Mouse (Mus musculus) heart, embryonic 10.5 days (tissue): ENCODE measurements at regions not wholly inside any gene's neighbourhood (a gene's known extent, or its start where the extent isn't known, plus 50 kb on each side); places are given as distances from the start of the nearest gene placed in this dataset.

Source experiments
- DNase-seq: peaks from one replicate; pipeline ENCODE4 v3.0.0-alpha.2; 2017; ENCODE audit warnings: low spot score
- H3K27ac ChIP-seq: fragments of 300-500 bp; sonication (generic); 2 replicates; pipeline ENCODE4 v1.5.1; 2016; ENCODE audit warnings: mild to moderate bottlenecking
- H3K27me3 ChIP-seq: fragments of 300-500 bp; sonication (generic); 2 replicates; pipeline ENCODE4 v1.6.1; 2016; ENCODE audit warnings: mild to moderate bottlenecking; ENCODE audit not compliant: poor library complexity, insufficient read depth, severe bottlenecking
- H3K36me3 ChIP-seq: fragments of 300-500 bp; sonication (generic); 2 replicates; pipeline ENCODE4 v1.6.1; 2016; ENCODE audit warnings: mild to moderate bottlenecking, moderate library complexity
- H3K4me1 ChIP-seq: fragments of 300-500 bp; sonication (generic); 2 replicates; pipeline ENCODE4 v1.6.1; 2016; ENCODE audit warnings: mild to moderate bottlenecking
- H3K4me3 ChIP-seq: fragments of 300-500 bp; sonication (generic); 2 replicates; pipeline ENCODE4 v1.5.1; 2016; ENCODE audit warnings: mild to moderate bottlenecking, moderate library complexity
- H3K9me3 ChIP-seq: fragments of 300-500 bp; sonication (generic); 2 replicates; pipeline ENCODE4 v1.6.1; 2016; ENCODE audit warnings: mild to moderate bottlenecking, moderate library complexity
- WGBS: fragments of 180-500 bp; shearing (Covaris S2); methylation state at CpG from one replicate; pipeline ENCODE4 v1.1.7; 2016; 5-methylcytosine and 5-hydroxymethylcytosine counted together

- WGBS = 70% methylated on average over 4 of the region's 4 CpGs
- Histone ChIP-seq H3K4me1 (peaks cover 3% of the 10 kb centered on the region; the same call in 1 of the 2 replicates), H3K4me3 (no peak overlapping the region), H3K27me3 (no peaks in the 10 kb centered on the region), H3K27ac (no peak overlapping the region), H3K9me3 (no peaks in the 10 kb centered on the region), H3K36me3 (no peaks in the 10 kb centered on the region)
- DNase-seq = no peak
Observed at GRCm38 (mm10) chr2:48412683-48413440, 401.0 kb upstream of the Acvr2a start.

GRCm38 (mm10) chr2:48414596-48415481 lies 399.1 kb upstream of the Acvr2a start:
- Histone ChIP-seq H3K27me3 (no peaks in the 10 kb centered on the region), H3K4me1 (peaks cover 3% of the 10 kb centered on the region; the same call in 1 of the 2 replicates), H3K27ac (0 out of 2 replicates have a peak overlapping the region, but pooled peaks have one; percentile 22), H3K36me3 (no peaks in the 10 kb centered on the region), H3K4me3 (no peak overlapping the region), H3K9me3 (no peaks in the 10 kb centered on the region)
- DNase-seq = no peak
- WGBS = 72% methylated on average over 10 of the region's 10 CpGs

GRCm38 (mm10) chr2:48416207-48416750 lies 397.6 kb upstream of the Acvr2a start:
- no peak overlapping the region for H3K4me3 ChIP-seq
- DNase-seq = no peak
- no peaks in the 10 kb centered on the region for H3K36me3 ChIP-seq
- WGBS = 88% methylated on average over 3 of the region's 3 CpGs
- H3K4me1 ChIP-seq = peaks cover 3% of the 10 kb centered on the region; the same call in 1 of the 2 replicates
- H3K27me3 ChIP-seq = no peaks in the 10 kb centered on the region
- no peaks in the 10 kb centered on the region for H3K9me3 ChIP-seq
- H3K27ac ChIP-seq = no peak overlapping the region

- WGBS = 38% methylated on average over 4 of the region's 4 CpGs
- no peaks in the 10 kb centered on the region for H3K27me3 ChIP-seq
- no peaks in the 10 kb centered on the region for H3K9me3 ChIP-seq
- no peak overlapping the region for H3K4me3 ChIP-seq
- H3K27ac ChIP-seq = peak overlapping the region; percentile 23; the same call in 1 of the 2 replicates
- peaks cover 3% of the 10 kb centered on the region; the same call in 1 of the 2 replicates for H3K4me1 ChIP-seq
- peak; percentile 76 for DNase-seq
- no peaks in the 10 kb centered on the region for H3K36me3 ChIP-seq
Observed at GRCm38 (mm10) chr2:48417000-48417596, 396.8 kb upstream of the Acvr2a start.

GRCm38 (mm10) chr2:48420791-48421190 lies 393.1 kb upstream of the Acvr2a start:
- H3K9me3 ChIP-seq = no peaks in the 10 kb centered on the region
- no peak for DNase-seq
- H3K4me1 ChIP-seq = peaks cover 15% of the 10 kb centered on the region
- no peak overlapping the region for H3K27ac ChIP-seq
- no peaks in the 10 kb centered on the region for H3K36me3 ChIP-seq
- no peaks in the 10 kb centered on the region for H3K27me3 ChIP-seq
- 86% methylated on average over 3 of the region's 3 CpGs for WGBS
- no peak overlapping the region for H3K4me3 ChIP-seq

GRCm38 (mm10) chr2:48423861-48424442 lies 390.0 kb upstream of the Acvr2a start:
- no peak overlapping the region for H3K4me3 ChIP-seq
- DNase-seq = no peak
- no peaks in the 10 kb centered on the region for H3K27me3 ChIP-seq
- WGBS = 33% methylated on average over 9 of the region's 9 CpGs
- no peaks in the 10 kb centered on the region for H3K36me3 ChIP-seq
- no peaks in the 10 kb centered on the region for H3K9me3 ChIP-seq
- 0 out of 2 replicates have a peak overlapping the region, but pooled peaks have one; percentile 36 for H3K27ac ChIP-seq
- peaks cover 12% of the 10 kb centered on the region for H3K4me1 ChIP-seq

- 25% methylated on average over 9 of the region's 9 CpGs for WGBS
- Histone ChIP-seq H3K27me3 (no peaks in the 10 kb centered on the region), H3K27ac (no peak overlapping the region), H3K4me3 (no peak overlapping the region), H3K4me1 (peaks cover 12% of the 10 kb centered on the region), H3K36me3 (no peaks in the 10 kb centered on the region), H3K9me3 (no peaks in the 10 kb centered on the region)
- DNase-seq = no peak
Observed at GRCm38 (mm10) chr2:48424562-48424961, 389.3 kb upstream of the Acvr2a start.

- Histone ChIP-seq H3K27ac (no peak overlapping the region), H3K4me1 (peaks cover 12% of the 10 kb centered on the region), H3K4me3 (no peak overlapping the region), H3K36me3 (no peaks in the 10 kb centered on the region), H3K9me3 (no peaks in the 10 kb centered on the region), H3K27me3 (no peaks in the 10 kb centered on the region)
- WGBS = 26% methylated on average over 12 of the region's 12 CpGs
- no peak for DNase-seq
Observed at GRCm38 (mm10) chr2:48425200-48426090, 388.5 kb upstream of the Acvr2a start.

- no peaks in the 10 kb centered on the region for H3K9me3 ChIP-seq
Observed at GRCm38 (mm10) chr2:48432545-48432944, 381.4 kb upstream of the Acvr2a start.

GRCm38 (mm10) chr2:48441296-48441990 lies 372.5 kb upstream of the Acvr2a start:
- no peaks in the 10 kb centered on the region for H3K9me3 ChIP-seq
- H3K36me3 ChIP-seq = no peaks in the 10 kb centered on the region
- 56% methylated on average over 11 of the region's 11 CpGs for WGBS
- H3K4me3 ChIP-seq = no peak overlapping the region
- H3K27ac ChIP-seq = peak overlapping the region; percentile 59; the same call in 1 of the 2 replicates
- H3K4me1 ChIP-seq = peaks cover 12% of the 10 kb centered on the region
- H3K27me3 ChIP-seq = no peaks in the 10 kb centered on the region
- peak; percentile 78 for DNase-seq

More at GRCm38 (mm10) chr2:48432545-48432944, 381.4 kb upstream of the Acvr2a start:
- Histone ChIP-seq H3K4me3 (no peak overlapping the region), H3K27me3 (no peaks in the 10 kb centered on the region), H3K36me3 (no peaks in the 10 kb centered on the region), H3K27ac (no peak overlapping the region), H3K4me1 (no peaks in the 10 kb centered on the region)
- WGBS = 69% methylated on average over 1 of the region's 1 CpGs
- no peak for DNase-seq

- H3K27ac ChIP-seq = peak overlapping the region; percentile 59; the same call in 1 of the 2 replicates
Observed at GRCm38 (mm10) chr2:48441991-48442544, 371.8 kb upstream of the Acvr2a start.

More at GRCm38 (mm10) chr2:48441991-48442544, 371.8 kb upstream of the Acvr2a start:
- no peaks in the 10 kb centered on the region for H3K9me3 ChIP-seq
- H3K27me3 ChIP-seq = no peaks in the 10 kb centered on the region
- H3K4me1 ChIP-seq = peaks cover 12% of the 10 kb centered on the region
- 85% methylated on average over 10 of the region's 10 CpGs for WGBS
- H3K4me3 ChIP-seq = no peak overlapping the region
- DNase-seq = no peak
- H3K36me3 ChIP-seq = no peaks in the 10 kb centered on the region
